Comparison of ENCODE assay signal across 14 mouse cellular contexts in the genomic region with DNA sequence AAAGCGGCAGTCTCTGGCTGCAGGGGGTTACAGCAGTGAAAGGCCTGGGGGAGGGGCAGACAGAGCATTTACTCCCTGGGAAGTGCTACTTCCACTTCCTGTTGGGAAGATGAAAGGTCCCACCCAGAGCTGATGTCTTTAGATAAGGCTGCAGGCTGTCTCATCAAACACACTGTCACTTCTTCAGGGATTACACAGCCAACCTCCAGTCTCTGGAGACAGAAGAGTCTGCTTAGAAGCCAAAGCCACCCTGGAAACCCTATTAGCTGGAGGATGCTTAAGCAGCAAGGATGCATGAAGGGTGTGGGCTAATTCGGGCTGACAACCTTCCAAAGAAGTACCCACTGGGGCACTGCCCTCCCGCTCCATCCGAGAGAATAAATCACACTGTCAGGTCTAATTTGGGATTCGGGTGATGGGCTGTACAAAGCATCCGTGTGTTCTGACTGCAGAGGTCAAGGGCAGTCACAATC.
DNase-seq lines count a peak whose midpoint lies in the region; ATAC-seq lines count a peak whose summit lies in the region.
"Had no signal": no experiment of that assay in that cellular context is flagged by ENCODE, and none has a peak within 500 bp of the region (broad histone marks: within the 10 kb centered on the region; RNA-seq: fewer than 3 reads in every experiment).

No protein-coding gene starts in this region.

- no peak overlapping the region for H3K4me3 ChIP-seq in embryonic facial prominence, embryonic 14.5 days (ENCODE audit: low read depth, low read length)
- no peak overlapping the region for H3K4me3 ChIP-seq in embryonic facial prominence, embryonic 10.5 days
- H3K4me3 ChIP-seq in liver, embryonic 12.5 days, result no peak overlapping the region
- H3K4me3 ChIP-seq in hindbrain, embryonic 12.5 days, result no peak overlapping the region
- no peak overlapping the region for H3K4me3 ChIP-seq in midbrain, embryonic 15.5 days
- H3K4me3 ChIP-seq: heart, adult 2 months had no signal

- no peaks in the 10 kb centered on the region for H3K27me3 ChIP-seq in embryonic facial prominence, embryonic 14.5 days (replicated peaks; ENCODE audit: control insufficient read depth, insufficient read depth, low read length)
- H3K27me3 ChIP-seq in embryonic facial prominence, embryonic 10.5 days (replicated peaks; ENCODE audit: low read depth, poor library complexity, severe bottlenecking), result no peaks in the 10 kb centered on the region
- no peaks in the 10 kb centered on the region for H3K27me3 ChIP-seq in liver, embryonic 12.5 days (replicated peaks)
- H3K27me3 ChIP-seq in hindbrain, embryonic 12.5 days, result no peaks in the 10 kb centered on the region
- H3K27me3 ChIP-seq in midbrain, embryonic 15.5 days (replicated peaks), result no peaks in the 10 kb centered on the region
- H3K27me3 ChIP-seq: Patski had no signal

- no peak; the same call in 1 of the 2 replicates for ATAC-seq in embryonic facial prominence, embryonic 14.5 days (ENCODE audit: low read depth)
- ATAC-seq in liver, embryonic 12.5 days, result peak; percentile 28; the same call in 1 of the 2 replicates
- ATAC-seq in hindbrain, embryonic 12.5 days (ENCODE audit: low FRiP score), result peak; percentile 14; the same call in 1 of the 2 replicates
- peak; percentile 57; the same call in 1 of the 2 replicates for ATAC-seq in midbrain, embryonic 15.5 days (replicated peaks)
- ATAC-seq: intestine, embryonic 16.5 days; Patski had no signal

- intact Hi-C loops in gastrocnemius, postnatal 14 days (cut with DNase I; ENCODE audit: low total_unique reads), result no loop called here

- H3K36me3 ChIP-seq in embryonic facial prominence, embryonic 14.5 days (ENCODE audit: control insufficient read depth, insufficient read depth, low read length), result no peaks in the 10 kb centered on the region
- no peaks in the 10 kb centered on the region for H3K36me3 ChIP-seq in embryonic facial prominence, embryonic 10.5 days (replicated peaks)
- H3K36me3 ChIP-seq in liver, embryonic 12.5 days, result no peaks in the 10 kb centered on the region
- no peaks in the 10 kb centered on the region for H3K36me3 ChIP-seq in hindbrain, embryonic 12.5 days
- no peaks in the 10 kb centered on the region for H3K36me3 ChIP-seq in midbrain, embryonic 15.5 days (replicated peaks)

- WGBS in embryonic facial prominence, embryonic 14.5 days, result 19% methylated on average over 6 of the region's 6 CpGs
- WGBS in embryonic facial prominence, embryonic 10.5 days, result 6% methylated on average over 6 of the region's 6 CpGs
- 37% methylated on average over 6 of the region's 6 CpGs for WGBS in liver, embryonic 12.5 days (ENCODE audit: insufficient replicate concordance)
- WGBS in hindbrain, embryonic 12.5 days, result 9% methylated on average over 6 of the region's 6 CpGs
- 8% methylated on average over 6 of the region's 6 CpGs for WGBS in midbrain, embryonic 15.5 days

- H3K27ac ChIP-seq in embryonic facial prominence, embryonic 14.5 days (replicated peaks; ENCODE audit: low read depth, low read length), result no peak overlapping the region
- H3K27ac ChIP-seq in embryonic facial prominence, embryonic 10.5 days (replicated peaks), result no peak overlapping the region
- no peak overlapping the region for H3K27ac ChIP-seq in liver, embryonic 12.5 days
- H3K27ac ChIP-seq in hindbrain, embryonic 12.5 days, result peak overlapping the region; percentile 52; the same call in 1 of the 2 replicates
- peak overlapping the region; percentile 49; the same call in 1 of the 2 replicates for H3K27ac ChIP-seq in midbrain, embryonic 15.5 days
- H3K27ac ChIP-seq: heart, adult 2 months had no signal

- H3K4me2 ChIP-seq in embryonic facial prominence, embryonic 14.5 days (ENCODE audit: low read depth, low read length), result no peak overlapping the region
- H3K4me2 ChIP-seq in liver, embryonic 12.5 days, result no peak overlapping the region
- H3K4me2 ChIP-seq in hindbrain, embryonic 12.5 days (replicated peaks), result no peak overlapping the region
- 0 out of 2 replicates have a peak overlapping the region, but pooled peaks have one; percentile 1 for H3K4me2 ChIP-seq in midbrain, embryonic 15.5 days

- peaks cover 17% of the 10 kb centered on the region for H3K4me1 ChIP-seq in embryonic facial prominence, embryonic 14.5 days (ENCODE audit: control insufficient read depth, insufficient read depth, low read length)
- peaks cover 39% of the 10 kb centered on the region for H3K4me1 ChIP-seq in embryonic facial prominence, embryonic 10.5 days
- H3K4me1 ChIP-seq in liver, embryonic 12.5 days, result peaks cover 59% of the 10 kb centered on the region
- H3K4me1 ChIP-seq in hindbrain, embryonic 12.5 days, result peaks cover 37% of the 10 kb centered on the region
- peaks cover 36% of the 10 kb centered on the region for H3K4me1 ChIP-seq in midbrain, embryonic 15.5 days

- peak; percentile 63 for DNase-seq in embryonic facial prominence, embryonic 14.5 days (ENCODE audit: low spot score)
- no peak for DNase-seq in embryonic facial prominence, embryonic 10.5 days (ENCODE audit: low spot score)
- DNase-seq in liver, result no peak
- no peak for DNase-seq in spleen, postnatal 36 days (ENCODE audit: low spot score in 2 of 2)
- DNase-seq in gastrocnemius, postnatal 14 days, result no peak
- DNase-seq: adrenal gland, postnatal 36 days; cerebellum, adult 9-11 months; heart, adult 2 months; thymus, adult 18-20 months had no signal

- H3K9ac ChIP-seq in embryonic facial prominence, embryonic 14.5 days (ENCODE audit: low read depth, low read length), result 0 out of 2 replicates have a peak overlapping the region, but pooled peaks have one; percentile 25
- no peak overlapping the region for H3K9ac ChIP-seq in liver, embryonic 12.5 days
- no peak overlapping the region for H3K9ac ChIP-seq in hindbrain, embryonic 12.5 days
- no peak overlapping the region for H3K9ac ChIP-seq in midbrain, embryonic 15.5 days

- no peaks in the 10 kb centered on the region for H3K9me3 ChIP-seq in embryonic facial prominence, embryonic 14.5 days (ENCODE audit: control insufficient read depth, low read length)
- no peaks in the 10 kb centered on the region for H3K9me3 ChIP-seq in embryonic facial prominence, embryonic 10.5 days
- H3K9me3 ChIP-seq in liver, embryonic 12.5 days (replicated peaks), result no peaks in the 10 kb centered on the region
- no peaks in the 10 kb centered on the region for H3K9me3 ChIP-seq in hindbrain, embryonic 12.5 days (replicated peaks)
- H3K9me3 ChIP-seq in midbrain, embryonic 15.5 days, result no peaks in the 10 kb centered on the region

Comparison
In these comparisons a context has a peak if more than half of its experiments do, and no peak if none do; other contexts are left out.
1. H3K27ac ChIP-seq: peak in hindbrain, embryonic 12.5 days (single experiment) and midbrain, embryonic 15.5 days (single experiment); none in embryonic facial prominence, embryonic 14.5 days (single experiment), embryonic facial prominence, embryonic 10.5 days (single experiment) and liver, embryonic 12.5 days (single experiment).